Mouse (Mus musculus): ENCODE measurements around the gene Anapc1.

- TF ChIP-seq CTCF (conservative IDR thresholded peaks at IDR 0.05 in 1 of 2, IDR thresholded peaks at IDR 0.05 in 1 of 2; ENCODE audit: low read depth in 2 of 2, low read length in 2 of 2) (no peak), NELFE (IDR thresholded peaks at IDR 0.05; ENCODE audit: low read depth, low read length) (no peak), POLR2A (IDR thresholded peaks at IDR 0.05; ENCODE audit: low read depth, low read length) (no peak), MYC (IDR thresholded peaks at IDR 0.05; ENCODE audit: low read depth, low read length) (no peak), EP300 (IDR thresholded peaks at IDR 0.05; ENCODE audit: low read length) (no peak), RCOR1 (conservative IDR thresholded peaks at IDR 0.05; ENCODE audit: low read depth, low read length) (no peak), ZKSCAN1 (IDR thresholded peaks at IDR 0.05; ENCODE audit: borderline replicate concordance, low read depth, low read length) (no peak), SMC3 (IDR thresholded peaks at IDR 0.05; ENCODE audit: low read depth, low read length) (no peak), IRF4 (IDR thresholded peaks at IDR 0.05; ENCODE audit: low read depth, low read length) (no peak), JUND (conservative IDR thresholded peaks at IDR 0.05; ENCODE audit: low read depth, low read length) (no peak), E2F4 (IDR thresholded peaks at IDR 0.05; ENCODE audit: insufficient replicate concordance, low read depth, low read length) (no peak), RAD21 (IDR thresholded peaks at IDR 0.05; ENCODE audit: low read depth, low read length) (no peak), HCFC1 (IDR thresholded peaks at IDR 0.05; ENCODE audit: low read depth, low read length) (no peak)
Measured at GRCm38 (mm10) chr2:128713548-128714003, 26.4 kb upstream of the Anapc1 start.

Measured in CH12.LX (cell line).